Mouse (Mus musculus): ENCODE data around the gene D16Ertd472e.

DNA sequence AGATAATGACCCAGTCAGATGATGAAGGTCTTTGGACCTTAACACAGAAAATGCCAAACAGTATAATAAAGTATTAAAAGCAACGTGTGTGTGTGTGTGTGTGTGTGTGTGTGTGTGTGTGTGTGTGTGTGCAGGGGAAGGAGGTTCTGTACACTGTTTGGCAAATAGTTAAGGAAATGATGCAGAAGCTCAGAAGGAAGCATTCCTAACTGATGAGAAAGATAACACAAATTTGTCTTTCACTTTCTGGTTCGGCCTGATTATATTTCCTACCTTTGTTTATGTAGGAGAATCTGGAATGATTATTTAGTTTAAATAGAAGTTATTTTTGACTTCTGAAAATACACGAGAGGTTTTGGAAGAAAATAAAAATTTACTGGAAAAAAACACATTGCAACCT, 17.6 kb upstream of the D16Ertd472e start:
- TF ChIP-seq CTCF (IDR thresholded peaks at IDR 0.05; ENCODE audit: low read depth, low read length) (no peak), POLR2A (IDR thresholded peaks at IDR 0.05; ENCODE audit: insufficient read depth, low read length) (no peak)
